24 mouse cellular contexts compared by ENCODE assay signal in the genomic region with DNA sequence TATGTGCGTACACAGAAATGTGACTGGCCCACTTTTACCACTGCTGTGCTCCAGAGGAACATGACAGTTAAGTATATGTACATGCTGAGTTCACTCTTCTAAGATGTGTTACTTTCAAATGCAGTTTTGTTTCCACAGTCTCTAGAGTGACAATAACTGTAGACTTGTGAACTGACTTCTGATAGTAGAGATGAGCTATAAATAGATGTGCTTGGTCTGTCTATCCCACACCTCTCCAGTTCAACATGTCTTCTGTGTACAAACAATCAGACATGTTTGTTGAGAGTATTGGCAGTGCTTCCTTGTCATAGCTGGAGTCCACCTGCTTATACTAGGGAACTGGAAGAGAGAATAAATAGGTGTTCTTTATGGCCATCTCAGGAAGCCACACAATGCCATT. TPM values are rescaled to one million over a fixed set of nuclear protein-coding genes. Genes with fewer than 3 reads are reported as not detected.
A peak's percentile ranks its signal among the peaks of the same experiment; 100 is the strongest.
DNase-seq lines count a peak whose midpoint lies in the region; ATAC-seq and TF ChIP-seq lines count a peak whose summit lies in the region.
"Had no signal": no experiment of that assay in that cellular context is flagged by ENCODE, and none has a peak within 500 bp of the region (broad histone marks: within the 10 kb centered on the region; RNA-seq: fewer than 3 reads in every experiment).

No protein-coding gene starts in this region.

- no peak for ATAC-seq in heart, embryonic 11.5 days (replicated peaks; ENCODE audit: insufficient number of reproducible peaks, low FRiP score, low TSS enrichment)
- ATAC-seq in heart, embryonic 13.5 days (ENCODE audit: extremely low read depth, insufficient number of reproducible peaks, low FRiP score, low TSS enrichment): no peak
- no peak; the same call in 1 of the 2 replicates for ATAC-seq in heart, embryonic 16.5 days (replicated peaks; ENCODE audit: extremely low read depth, insufficient read depth, low FRiP score)
- no peak for ATAC-seq in stomach, embryonic 16.5 days (ENCODE audit: insufficient read depth, low FRiP score)
- ATAC-seq in stomach, postnatal 0 days (ENCODE audit: low FRiP score, low TSS enrichment): no peak
- ATAC-seq: forebrain, embryonic 14.5 days had no signal

- no peak for DNase-seq in heart, postnatal 4 days
- no peak for DNase-seq in heart, postnatal 36 days
- DNase-seq in heart, adult 2 months: no peak
- no peak for DNase-seq in stomach, postnatal 0 days (ENCODE audit: low spot score)
- DNase-seq: adrenal gland, adult 2 months; adrenal gland, postnatal 10 days; adrenal gland, postnatal 25 days; cerebellum, adult 11 months; cerebellum, adult 18-20 months; cerebellum, adult 8-10 months; cerebellum, adult 9-11 months; cerebellum, postnatal 14 days; cerebellum, postnatal 36 days; embryo, embryonic 11 days had no signal

- peak overlapping the region; percentile 29; the same call in 1 of the 2 replicates for H3K27ac ChIP-seq in heart, embryonic 11.5 days (ENCODE audit: low read depth, low read length)
- peak overlapping the region; percentile 42 for H3K27ac ChIP-seq in heart, embryonic 13.5 days (replicated peaks)
- H3K27ac ChIP-seq in heart, embryonic 16.5 days (ENCODE audit: low read length): peak overlapping the region; percentile 54
- H3K27ac ChIP-seq in heart, adult 2 months: no peak overlapping the region
- 0 out of 2 replicates have a peak overlapping the region, but pooled peaks have one; percentile 27 for H3K27ac ChIP-seq in stomach, embryonic 16.5 days (ENCODE audit: low read length)
- no peak overlapping the region for H3K27ac ChIP-seq in stomach, postnatal 0 days (replicated peaks)
- H3K27ac ChIP-seq: embryonic facial prominence, embryonic 13.5 days; embryonic facial prominence, embryonic 15.5 days; forebrain, embryonic 10.5 days; forebrain, embryonic 12.5 days had no signal

- no peak for TF ChIP-seq CTCF in heart, adult 2 months (IDR thresholded peaks at IDR 0.05)
- TF ChIP-seq CTCF in stomach, postnatal 0 days (IDR thresholded peaks at IDR 0.05; ENCODE audit: low read depth): no peak

- H3K4me1 ChIP-seq in heart, embryonic 11.5 days (ENCODE audit: control insufficient read depth, insufficient read depth, low read length): peaks cover 5% of the 10 kb centered on the region
- H3K4me1 ChIP-seq in heart, embryonic 13.5 days: peaks cover 11% of the 10 kb centered on the region
- H3K4me1 ChIP-seq in heart, embryonic 16.5 days (ENCODE audit: control insufficient read depth, insufficient read depth, low read length): peaks cover 6% of the 10 kb centered on the region
- no peaks in the 10 kb centered on the region for H3K4me1 ChIP-seq in heart, adult 2 months (ENCODE audit: control insufficient read depth, insufficient read depth, low read length)
- no peaks in the 10 kb centered on the region; the same call in 1 of the 2 replicates for H3K4me1 ChIP-seq in stomach, embryonic 16.5 days (ENCODE audit: control insufficient read depth, insufficient read depth, low read length)
- H3K4me1 ChIP-seq in stomach, postnatal 0 days (replicated peaks; ENCODE audit: control insufficient read depth, insufficient read depth): no peaks in the 10 kb centered on the region
- H3K4me1 ChIP-seq: embryonic facial prominence, embryonic 13.5 days; embryonic facial prominence, embryonic 15.5 days had no signal

- H3K4me2 ChIP-seq in heart, embryonic 11.5 days: no peak overlapping the region
- H3K4me2 ChIP-seq in heart, embryonic 13.5 days: no peak overlapping the region
- no peak overlapping the region for H3K4me2 ChIP-seq in heart, embryonic 16.5 days (ENCODE audit: low read depth, low read length)
- H3K4me2 ChIP-seq in stomach, embryonic 16.5 days (ENCODE audit: low read depth, low read length): no peak overlapping the region
- no peak overlapping the region for H3K4me2 ChIP-seq in stomach, postnatal 0 days (replicated peaks; ENCODE audit: low read depth)
- H3K4me2 ChIP-seq: embryonic facial prominence, embryonic 13.5 days; embryonic facial prominence, embryonic 15.5 days; forebrain, embryonic 12.5 days had no signal

- no peak overlapping the region for H3K9ac ChIP-seq in heart, embryonic 11.5 days (ENCODE audit: low read depth, low read length)
- H3K9ac ChIP-seq in heart, embryonic 13.5 days: no peak overlapping the region
- no peak overlapping the region for H3K9ac ChIP-seq in heart, embryonic 16.5 days (ENCODE audit: low read length)
- no peak overlapping the region for H3K9ac ChIP-seq in heart, adult 2 months (ENCODE audit: low read depth, low read length)
- no peak overlapping the region for H3K9ac ChIP-seq in stomach, embryonic 16.5 days (ENCODE audit: low read length)
- H3K9ac ChIP-seq in stomach, postnatal 0 days (ENCODE audit: low read length): no peak overlapping the region
- H3K9ac ChIP-seq: embryonic facial prominence, embryonic 13.5 days; embryonic facial prominence, embryonic 15.5 days; forebrain, embryonic 12.5 days had no signal

- no peaks in the 10 kb centered on the region for H3K27me3 ChIP-seq in heart, embryonic 11.5 days (ENCODE audit: control insufficient read depth, insufficient read depth, low read length)
- no peaks in the 10 kb centered on the region for H3K27me3 ChIP-seq in heart, embryonic 13.5 days (replicated peaks)
- H3K27me3 ChIP-seq in heart, embryonic 16.5 days (ENCODE audit: control insufficient read depth, insufficient read depth, low read length): no peaks in the 10 kb centered on the region
- H3K27me3 ChIP-seq in heart, adult 2 months (ENCODE audit: control insufficient read depth, insufficient read depth, low read length): no peaks in the 10 kb centered on the region
- H3K27me3 ChIP-seq in stomach, embryonic 16.5 days (ENCODE audit: control insufficient read depth, insufficient read depth, low read length): no peaks in the 10 kb centered on the region
- H3K27me3 ChIP-seq in stomach, postnatal 0 days (ENCODE audit: control insufficient read depth, insufficient read depth, low read length): no peaks in the 10 kb centered on the region
- H3K27me3 ChIP-seq: embryonic facial prominence, embryonic 13.5 days; embryonic facial prominence, embryonic 15.5 days; forebrain, embryonic 12.5 days had no signal

- H3K79me2 ChIP-seq in heart, adult 2 months (replicated peaks; ENCODE audit: control insufficient read depth, insufficient read depth, low read length): no peaks in the 10 kb centered on the region

- intact Hi-C loops in heart, postnatal 36 days (cut with DNase I): no loop called here
- intact Hi-C loops in heart, adult 2 months (cut with DNase I): no loop called here

- H3K4me3 ChIP-seq in heart, embryonic 11.5 days (ENCODE audit: low read depth, low read length): no peak overlapping the region
- no peak overlapping the region for H3K4me3 ChIP-seq in heart, embryonic 13.5 days
- H3K4me3 ChIP-seq in heart, embryonic 16.5 days (ENCODE audit: low read length): no peak overlapping the region
- no peak overlapping the region for H3K4me3 ChIP-seq in heart, adult 2 months
- H3K4me3 ChIP-seq in stomach, embryonic 16.5 days (replicated peaks; ENCODE audit: low read length): no peak overlapping the region
- H3K4me3 ChIP-seq in stomach, postnatal 0 days (ENCODE audit: low read depth, low read length): no peak overlapping the region
- H3K4me3 ChIP-seq: embryonic facial prominence, embryonic 13.5 days; embryonic facial prominence, embryonic 15.5 days; erythroblast, embryonic 14.5 days; forebrain, embryonic 10.5 days; forebrain, embryonic 12.5 days had no signal

- peaks cover 11% of the 10 kb centered on the region for H3K36me3 ChIP-seq in heart, embryonic 11.5 days (ENCODE audit: control insufficient read depth, insufficient read depth, low read length)
- peaks cover 61% of the 10 kb centered on the region for H3K36me3 ChIP-seq in heart, embryonic 13.5 days
- H3K36me3 ChIP-seq in heart, embryonic 16.5 days (ENCODE audit: control insufficient read depth, insufficient read depth): peaks cover 17% of the 10 kb centered on the region
- peaks cover 4% of the 10 kb centered on the region for H3K36me3 ChIP-seq in heart, adult 2 months (ENCODE audit: control insufficient read depth, insufficient read depth, low read length)
- peaks cover 11% of the 10 kb centered on the region; the same call in 1 of the 2 replicates for H3K36me3 ChIP-seq in stomach, embryonic 16.5 days (ENCODE audit: control insufficient read depth, insufficient read depth, low read length)
- 0 out of 2 replicates have a peak, but pooled peaks cover 11% of the 10 kb centered on the region for H3K36me3 ChIP-seq in stomach, postnatal 0 days (ENCODE audit: control insufficient read depth, insufficient read depth, low read length)

- no peak for TF ChIP-seq POLR2A in heart, adult 2 months (IDR thresholded peaks at IDR 0.05; ENCODE audit: insufficient read depth, low read depth, low read length)

- no peaks in the 10 kb centered on the region for H3K9me3 ChIP-seq in heart, embryonic 11.5 days (replicated peaks; ENCODE audit: control insufficient read depth, low read length)
- no peaks in the 10 kb centered on the region for H3K9me3 ChIP-seq in heart, embryonic 13.5 days
- no peaks in the 10 kb centered on the region for H3K9me3 ChIP-seq in heart, embryonic 16.5 days (replicated peaks; ENCODE audit: control insufficient read depth, low read length)
- no peaks in the 10 kb centered on the region for H3K9me3 ChIP-seq in stomach, embryonic 16.5 days (replicated peaks; ENCODE audit: control insufficient read depth, low read length)
- H3K9me3 ChIP-seq in stomach, postnatal 0 days (ENCODE audit: control insufficient read depth, low read length): no peaks in the 10 kb centered on the region
- H3K9me3 ChIP-seq: embryonic facial prominence, embryonic 13.5 days; embryonic facial prominence, embryonic 15.5 days; forebrain, embryonic 10.5 days; forebrain, embryonic 12.5 days had no signal

- 85% methylated on average over 1 of the region's 1 CpGs for WGBS in heart, embryonic 11.5 days (ENCODE audit: insufficient replicate concordance)
- WGBS in heart, embryonic 13.5 days: 87% methylated on average over 1 of the region's 1 CpGs
- WGBS in heart, embryonic 16.5 days: 87% methylated on average over 1 of the region's 1 CpGs
- 84% methylated on average over 1 of the region's 1 CpGs for WGBS in heart, adult 2 months
- WGBS in stomach, embryonic 16.5 days: 95% methylated on average over 1 of the region's 1 CpGs
- 93% methylated on average over 1 of the region's 1 CpGs for WGBS in stomach, postnatal 0 days

- TF ChIP-seq EP300 in heart, adult 2 months (IDR thresholded peaks at IDR 0.05; ENCODE audit: insufficient read depth, low read depth, low read length): no peak
- TF ChIP-seq EP300 in stomach, postnatal 0 days (optimal IDR thresholded peaks at IDR 0.05): no peak

RNA-seq across cellular contexts. Expression of a gene that starts 40.8 kb away (rescaled TPM):
- polyA plus RNA-seq in heart, embryonic 11.5 days (2014; fragmentation: Nextera tagmentation; extraction: Ambion mirVana): 27.0 and 32.2 TPM in 2 replicates
- 10 to 100 TPM; 29.0 to 32.1 TPM for total RNA-seq in heart, postnatal 4 days (2021)
- 31.7 and 33.9 TPM in 2 replicates for polyA plus RNA-seq in heart, embryonic 13.5 days (2015; fragmentation: Nextera tagmentation; extraction: Ambion mirVana)
- total RNA-seq in heart, postnatal 36 days (2021): under 1 TPM; 0.53 to 0.70 TPM
- polyA plus RNA-seq in heart, embryonic 16.5 days (2015; fragmentation: Nextera tagmentation; extraction: Ambion mirVana): 38.5 and 38.6 TPM in 2 replicates
- under 1 TPM; 0.09 to 0.37 TPM for total RNA-seq in heart, adult 2 months (2021)
- polyA plus RNA-seq in heart, adult 2 months (2012; rRNA removed): 0.44 and 0.47 TPM in 2 replicates
- 32.1 and 34.0 TPM in 2 replicates for polyA plus RNA-seq in stomach, embryonic 16.5 days (2015; fragmentation: Nextera tagmentation; extraction: Ambion mirVana)
- polyA plus RNA-seq in stomach, postnatal 0 days (2015; fragmentation: Nextera tagmentation; extraction: Ambion mirVana): 7.9 and 10.6 TPM in 2 replicates

Comparison
In these comparisons a context has a peak if more than half of its experiments do, and no peak if none do; other contexts are left out.
1. H3K27ac ChIP-seq: peak in heart, embryonic 11.5 days (single experiment), heart, embryonic 13.5 days (single experiment), heart, embryonic 16.5 days (single experiment) and stomach, embryonic 16.5 days (single experiment); none in heart, adult 2 months (single experiment) and stomach, postnatal 0 days (single experiment).